Mouse (Mus musculus): ENCODE measurements around the gene Papss2.

The Papss2 gene

GRCm38 (mm10) chr19:32711761-32712541 lies 116.4 kb downstream of the Papss2 start:
- DNase-seq (ENCODE audit: low spot score) = peak; percentile 95

DNA sequence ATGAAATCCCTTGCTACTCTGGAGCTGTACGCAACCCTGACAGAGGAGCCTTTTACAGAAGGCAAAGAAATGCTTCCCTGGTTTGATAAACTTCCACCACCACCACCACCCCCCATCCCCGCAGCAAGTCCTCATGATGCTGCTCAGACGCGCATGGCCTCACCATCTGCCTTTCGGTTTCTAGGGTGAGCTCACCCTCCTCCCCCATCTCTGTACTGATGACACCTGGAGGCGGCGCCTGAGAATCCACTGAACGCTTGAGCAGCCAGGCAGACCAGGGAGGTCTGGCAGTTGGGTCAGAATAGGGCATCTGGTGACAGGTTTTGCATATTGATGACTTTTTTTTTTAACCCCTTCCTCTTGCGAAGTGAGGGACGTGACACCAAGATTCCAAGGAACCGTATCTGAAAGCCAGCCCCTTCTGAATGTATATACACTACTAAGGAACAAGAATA lies 117.0 kb downstream of the Papss2 start:
- peak; percentile 97 for DNase-seq (ENCODE audit: low spot score)

GRCm38 (mm10) chr19:32713471-32713870 lies 117.9 kb downstream of the Papss2 start:
- peak; percentile 18 for DNase-seq (ENCODE audit: low spot score)

GRCm38 (mm10) chr19:32715201-32715600 lies 119.6 kb downstream of the Papss2 start:
- DNase-seq (ENCODE audit: low spot score) = peak; percentile 88

- peak; percentile 31 for DNase-seq (ENCODE audit: low spot score)
These were observed 120.1 kb downstream of the Papss2 start for GRCm38 (mm10) chr19:32715681-32716080.
